Mouse (Mus musculus) olfactory bulb, adult 2 months (tissue): ENCODE results near the gene Rmdn2.

ENCODE experiments used
- CTCF ChIP-seq: fragments of 200-500 bp; IDR thresholded peaks from 2 replicates; pipeline ENCODE4 v1.5.1; 2012; ENCODE audit warnings: low read depth, mild to moderate bottlenecking, low read length, moderate library complexity; ENCODE audit not compliant: insufficient read depth
- POLR2A ChIP-seq: fragments of 200-500 bp; IDR thresholded peaks from 2 replicates; pipeline ENCODE4 v1.6.1; 2012; ENCODE audit warnings: mild to moderate bottlenecking, low read depth, low read length, moderate library complexity; ENCODE audit not compliant: insufficient read depth

DNA sequence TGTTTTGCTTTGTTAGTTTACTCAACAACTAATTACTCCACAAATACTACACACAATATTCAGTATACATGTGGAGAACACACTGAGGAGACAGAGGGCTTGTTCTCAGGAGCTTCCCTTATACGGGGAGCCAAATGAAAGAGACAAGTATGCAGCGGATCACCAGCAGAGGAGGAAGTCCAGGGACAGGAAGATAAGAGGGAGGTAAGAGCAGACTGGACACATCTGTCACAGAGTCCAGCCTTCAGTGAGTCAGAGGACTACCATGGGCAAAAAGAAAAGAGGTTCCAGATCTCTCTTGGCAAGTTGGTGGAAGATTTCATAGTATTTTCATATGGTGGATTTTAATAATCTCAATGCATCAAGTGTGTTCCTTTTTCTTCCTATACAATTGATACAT lies 13.5 kb upstream of the Rmdn2 start:
- no peak for TF ChIP-seq CTCF
- TF ChIP-seq POLR2A, result no peak
